Mouse (Mus musculus) gastrocnemius, adult 2 months (tissue): ENCODE data around the gene Eif4a2. TPM values are rescaled to one million over a fixed set of nuclear protein-coding genes. Genes with fewer than 3 reads are reported as not detected.

Experiments used
- DNase-seq: peaks from one replicate; pipeline ENCODE4 v3.0.0; 2022
- H3K27ac ChIP-seq: fragments of 200-600 bp; 2 replicates; pipeline ENCODE4 v1.8.1; 2022; ENCODE audit warnings: mild to moderate bottlenecking
- H3K4me3 ChIP-seq: fragments of 200-600 bp; 2 replicates; pipeline ENCODE4 v1.8.1; 2022; ENCODE audit warnings: mild to moderate bottlenecking, moderate library complexity
- CTCF ChIP-seq: fragments of 200-600 bp; IDR thresholded peaks from 2 replicates; pipeline ENCODE4 v1.8.1; 2022; ENCODE audit warnings: antibody characterized with exemption, mild to moderate bottlenecking, moderate library complexity
- intact Hi-C: fragments of 180-260 bp; cut with DNase I; formaldehyde crosslinking; loops from one replicate; pipeline ENCODE4 v1.15.1; 2025
- total RNA-seq, 2 experiments: library from RNA; stranded (reverse); gene quantifications; 2 replicates each; pipeline ENCODE4 v1.2.3; 2021

Eif4a2 gene
- total RNA-seq, 2 experiments from 2014 or later = 458 to 462 TPM

GRCm38 (mm10) chr16:23112861-23113435 lies 5.7 kb downstream of the Eif4a2 start:
- no peak for TF ChIP-seq CTCF
- intact Hi-C loops = no loop called here
- Histone ChIP-seq H3K27ac (no peak overlapping the region), H3K4me3 (no peak overlapping the region)
- no peak for DNase-seq

GRCm38 (mm10) chr16:23113903-23114302 lies 6.7 kb downstream of the Eif4a2 start:
- no peak for TF ChIP-seq CTCF
- Histone ChIP-seq H3K27ac (no peak overlapping the region), H3K4me3 (no peak overlapping the region)
- no peak for DNase-seq
- intact Hi-C loops = no loop called here

GRCm38 (mm10) chr16:23114339-23115171 lies 7.3 kb downstream of the Eif4a2 start:
- intact Hi-C loops = no loop called here

DNA sequence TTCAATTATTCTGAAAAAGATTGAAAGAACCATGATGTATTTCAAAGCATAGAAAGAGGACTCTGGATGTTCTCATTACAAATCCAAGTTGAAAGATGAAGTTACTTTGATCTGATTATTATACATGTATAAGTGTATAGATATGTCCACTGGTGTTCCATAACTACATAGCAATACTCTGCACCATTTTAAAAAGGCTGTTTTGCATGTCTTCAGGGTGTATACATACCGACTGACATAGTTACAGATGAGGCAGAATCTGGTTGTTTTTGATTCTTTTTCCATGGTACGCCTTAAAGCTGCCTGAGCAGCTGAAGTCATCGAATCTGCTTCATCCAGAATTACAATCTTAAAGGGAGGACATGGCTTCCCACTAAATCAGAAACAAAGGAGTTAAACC lies 8.2 kb downstream of the Eif4a2 start:
- no peak for DNase-seq
- TF ChIP-seq CTCF = no peak
- intact Hi-C loops = no loop called here
- Histone ChIP-seq H3K27ac (no peak overlapping the region), H3K4me3 (no peak overlapping the region)

More at GRCm38 (mm10) chr16:23114339-23115171, 7.3 kb downstream of the Eif4a2 start:
- Histone ChIP-seq H3K27ac (no peak overlapping the region), H3K4me3 (no peak overlapping the region)
- no peak for DNase-seq
- TF ChIP-seq CTCF = no peak

GRCm38 (mm10) chr16:23117173-23117572 lies 9.9 kb downstream of the Eif4a2 start:
- intact Hi-C loops = no loop called here
- TF ChIP-seq CTCF = no peak
- H3K4me3 ChIP-seq = no peak overlapping the region
- no peak for DNase-seq
- H3K27ac ChIP-seq = no peak overlapping the region

DNA sequence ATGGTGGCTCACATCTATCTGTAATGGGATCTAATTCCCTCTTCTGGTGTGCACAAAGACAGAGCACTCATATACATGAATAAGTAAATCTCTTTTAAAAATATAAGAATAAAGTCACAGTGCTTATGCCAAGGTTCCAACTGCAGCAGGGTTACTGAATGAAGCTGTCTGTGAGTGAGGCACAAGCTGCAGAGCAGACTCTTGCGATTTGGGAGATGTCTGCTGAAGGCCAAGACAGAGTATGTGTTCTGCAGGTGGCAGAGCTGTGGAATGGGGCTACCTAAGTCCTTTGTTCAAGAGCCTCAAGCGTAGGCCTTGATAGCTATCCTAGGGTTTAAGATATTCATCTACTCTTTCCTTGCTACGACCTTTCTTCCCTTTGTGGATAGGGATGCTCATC lies 15.2 kb downstream of the Eif4a2 start:
- no peak for DNase-seq
- no peak for TF ChIP-seq CTCF
- intact Hi-C loops = loop anchor here (10.0 kb wide), 1 partner anchor 858 kb away; the partner anchor contains the start of gene Tra2b
- Histone ChIP-seq H3K27ac (no peak overlapping the region), H3K4me3 (no peak overlapping the region)

DNA sequence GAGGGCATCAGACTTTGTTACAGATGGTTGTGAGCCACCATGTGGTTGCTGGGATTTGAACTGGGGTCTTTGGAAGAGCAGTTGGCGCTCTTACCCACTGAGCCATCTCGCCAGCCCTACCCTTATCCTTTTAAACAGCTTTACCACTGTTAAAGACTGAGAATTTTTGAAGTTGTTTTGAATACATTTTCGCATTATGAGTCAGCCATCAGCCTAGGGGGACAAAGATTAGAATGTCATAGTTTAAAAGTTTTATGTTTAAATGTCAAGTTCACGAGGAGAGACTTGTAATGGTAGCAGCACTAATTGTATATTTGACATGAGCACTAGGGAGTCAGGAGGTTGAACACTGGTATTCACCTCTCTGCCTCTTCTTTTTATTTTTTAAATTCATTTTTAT lies 15.9 kb downstream of the Eif4a2 start:
- H3K27ac ChIP-seq = no peak overlapping the region
- no peak for TF ChIP-seq CTCF
- intact Hi-C loops = loop anchor here (10.0 kb wide), 1 partner anchor 858 kb away; the partner anchor contains the start of gene Tra2b
- DNase-seq = no peak
- no peak overlapping the region for H3K4me3 ChIP-seq

DNA sequence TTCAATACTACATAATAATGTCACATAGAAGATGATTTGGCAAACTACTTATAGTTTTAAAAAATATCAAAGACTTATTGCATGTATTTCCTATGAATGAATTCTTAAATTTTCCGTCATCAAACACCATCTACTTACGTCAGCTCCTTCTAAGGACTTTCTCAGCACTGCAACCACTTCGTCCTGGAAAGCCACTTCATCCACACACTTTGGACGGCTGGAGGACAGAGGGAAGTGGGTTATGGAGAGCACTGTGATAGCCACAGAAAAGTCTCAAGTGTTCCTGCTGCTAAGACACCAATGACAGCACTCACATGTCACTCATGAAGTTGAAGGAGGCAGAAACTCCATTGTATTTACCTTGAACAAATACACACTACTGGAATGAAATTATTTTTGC lies 17.2 kb downstream of the Eif4a2 start:
- intact Hi-C loops = loop anchor here (10.0 kb wide), 1 partner anchor 860 kb away; the partner anchor contains the start of gene Tra2b
- no peak for DNase-seq
- no peak overlapping the region for H3K27ac ChIP-seq
- no peak for TF ChIP-seq CTCF
- H3K4me3 ChIP-seq = no peak overlapping the region

DNA sequence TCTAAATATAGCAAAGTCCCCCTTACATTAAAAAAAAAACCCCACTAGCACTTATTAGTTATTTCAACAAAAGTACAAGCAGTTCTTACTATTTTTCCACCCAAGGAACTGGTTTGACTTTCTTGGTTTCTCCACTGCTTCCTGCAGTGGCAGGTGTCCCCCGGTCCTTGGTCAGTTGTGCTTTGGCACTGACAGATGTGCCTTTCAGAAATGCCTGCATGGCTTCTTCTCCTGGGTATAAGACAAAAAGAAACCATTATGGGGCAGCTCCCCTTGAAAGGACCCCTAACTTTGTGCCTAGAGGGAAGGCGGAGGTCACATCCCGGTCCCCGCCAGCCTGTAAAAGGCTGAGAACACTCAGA lies 20.0 kb downstream of the Eif4a2 start:
- no peak for TF ChIP-seq CTCF
- peak overlapping the region; percentile 96 for H3K27ac ChIP-seq
- H3K4me3 ChIP-seq = peak overlapping the region; percentile 73
- DNase-seq = no peak
- intact Hi-C loops = loop anchor here (10.0 kb wide), 1 partner anchor 862 kb away; the partner anchor contains the start of gene Tra2b

DNA sequence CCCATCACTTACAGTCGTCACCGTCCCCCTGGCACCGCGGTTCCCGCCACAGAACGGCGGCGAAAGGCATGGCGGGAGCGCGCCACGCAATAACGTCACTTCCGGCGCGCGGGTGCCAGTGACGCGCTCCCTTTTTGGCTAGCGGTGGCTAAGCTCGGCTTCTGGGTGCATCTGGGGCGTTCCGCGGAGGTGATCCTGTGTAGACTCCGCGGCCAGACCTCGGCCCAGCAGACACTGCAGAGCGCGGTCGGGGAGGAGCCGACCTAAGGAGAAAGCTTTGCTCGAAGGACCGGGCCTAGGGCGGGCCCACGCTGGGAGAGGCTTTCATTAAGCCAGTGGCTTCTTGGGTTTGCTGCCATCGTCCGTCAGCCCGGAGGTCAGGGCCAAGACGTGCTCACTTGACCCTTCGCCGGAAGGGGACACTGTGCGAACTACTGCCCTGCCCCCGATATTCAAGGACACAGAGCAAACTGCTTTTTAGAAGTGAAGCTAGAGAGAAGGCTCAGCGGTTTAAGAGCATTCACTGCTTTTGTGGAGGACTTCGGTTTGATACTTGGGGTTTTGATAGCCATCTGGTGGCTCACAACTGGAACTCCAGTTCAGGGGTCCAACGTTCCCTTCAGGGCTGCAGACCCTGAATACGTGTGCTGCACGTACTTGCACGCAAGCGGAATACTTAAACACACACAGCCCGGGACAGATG lies 20.6 kb downstream of the Eif4a2 start, which contains the start of gene Rfc4:
TSS of gene Rfc4 (minus strand) at position 65 of the 703 bp plus-strand sequence.
- DNase-seq = peak; percentile 96
- H3K27ac ChIP-seq = peak within 1 kb of the TSS; percentile 96
- intact Hi-C loops = loop anchor here (1.0 to 10.0 kb wide), 2 partner anchors 21 to 863 kb away; partner anchors contain the start of genes Eif4a2 and Tra2b
- TF ChIP-seq CTCF = peak; percentile 47
- H3K4me3 ChIP-seq = peak within 1 kb of the TSS; percentile 73

DNA sequence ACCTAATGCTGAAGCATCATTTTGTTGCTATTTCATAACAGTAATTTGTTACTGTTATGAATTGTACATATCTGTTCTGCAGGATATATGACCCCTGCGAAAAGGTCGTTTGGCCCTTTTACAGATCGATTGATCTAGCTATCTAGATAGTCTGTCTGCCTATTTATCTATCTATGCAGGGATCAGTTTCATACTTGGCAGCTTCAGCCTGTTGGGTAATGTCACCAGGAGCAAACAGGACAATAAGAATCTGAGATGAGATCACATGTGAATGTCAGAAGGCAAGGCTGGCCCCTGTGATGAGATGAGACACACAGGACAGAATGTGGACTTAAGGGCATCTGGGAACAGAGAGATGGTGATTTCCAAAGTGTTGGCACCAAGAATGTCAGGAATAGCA lies 23.1 kb downstream of the Eif4a2 start:
- intact Hi-C loops = no loop called here
- no peak overlapping the region for H3K4me3 ChIP-seq
- no peak for DNase-seq
- H3K27ac ChIP-seq = no peak overlapping the region
- no peak for TF ChIP-seq CTCF

GRCm38 (mm10) chr16:23132336-23132735 lies 25.1 kb downstream of the Eif4a2 start:
- intact Hi-C loops = no loop called here
- no peak for TF ChIP-seq CTCF
- no peak overlapping the region for H3K4me3 ChIP-seq
- H3K27ac ChIP-seq = no peak overlapping the region
- DNase-seq = no peak
